Mouse (Mus musculus): ENCODE data around the gene Epha3.

DNA sequence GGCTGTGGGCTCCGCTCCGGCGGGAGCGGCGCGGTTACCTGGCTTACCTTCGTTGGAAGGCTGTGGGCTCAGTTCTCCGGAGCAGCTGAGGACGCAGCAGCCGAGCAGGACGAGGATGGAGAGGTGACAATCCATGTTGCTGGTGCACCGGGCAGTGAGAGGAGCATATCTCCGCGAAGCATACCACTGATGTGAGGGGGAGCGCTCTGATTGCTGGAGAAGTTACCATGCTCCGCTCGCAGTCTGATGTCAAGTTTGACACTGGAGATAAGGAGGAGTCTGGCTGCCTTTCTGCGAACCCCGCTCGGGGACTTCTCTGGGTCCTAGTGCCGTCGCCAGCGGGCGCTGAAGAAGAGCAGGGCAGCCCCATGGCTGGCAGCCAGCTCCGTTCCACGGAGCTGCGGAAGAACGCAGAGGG is at the start of gene Epha3:
- TF ChIP-seq ZNF384 (IDR thresholded peaks at IDR 0.05; ENCODE audit: low read depth, low read length) (no peak), MAFK (IDR thresholded peaks at IDR 0.05; ENCODE audit: insufficient read depth, low read depth, low read length) (no peak), HCFC1 (IDR thresholded peaks at IDR 0.05; ENCODE audit: borderline replicate concordance, insufficient read depth, low read length) (no peak)

Data from ES-E14 (cell line).